Mouse (Mus musculus): ENCODE data around the gene Ttc32. TPM values are rescaled to one million over a fixed set of nuclear protein-coding genes. Genes with fewer than 3 reads are reported as not detected.

The Ttc32 gene
- total RNA-seq, 2 experiments from 2014 or later, result 3.6 to 5.5 TPM

DNA sequence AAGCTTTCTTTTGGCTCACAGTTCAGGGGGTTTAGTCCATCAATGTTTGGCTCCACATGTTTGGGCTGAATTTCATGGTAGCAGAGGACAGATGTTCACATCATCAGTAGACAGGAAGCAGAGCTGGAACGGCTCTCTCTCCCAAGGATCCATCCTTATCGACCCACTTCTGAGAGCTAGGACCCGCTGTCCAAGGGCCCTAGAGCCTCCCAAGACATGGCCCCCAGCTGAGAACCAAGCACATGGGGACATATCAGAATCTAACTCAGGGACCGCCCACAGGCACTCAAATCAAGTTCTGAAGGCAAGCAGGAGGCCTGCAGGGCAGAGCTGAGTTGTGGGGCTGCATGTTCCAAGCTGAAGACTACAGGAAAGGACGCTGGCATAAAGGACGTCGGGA is 14.9 kb downstream of the Ttc32 start:
- DNase-seq (ENCODE audit: low spot score in 2 of 2), result no peak

DNA sequence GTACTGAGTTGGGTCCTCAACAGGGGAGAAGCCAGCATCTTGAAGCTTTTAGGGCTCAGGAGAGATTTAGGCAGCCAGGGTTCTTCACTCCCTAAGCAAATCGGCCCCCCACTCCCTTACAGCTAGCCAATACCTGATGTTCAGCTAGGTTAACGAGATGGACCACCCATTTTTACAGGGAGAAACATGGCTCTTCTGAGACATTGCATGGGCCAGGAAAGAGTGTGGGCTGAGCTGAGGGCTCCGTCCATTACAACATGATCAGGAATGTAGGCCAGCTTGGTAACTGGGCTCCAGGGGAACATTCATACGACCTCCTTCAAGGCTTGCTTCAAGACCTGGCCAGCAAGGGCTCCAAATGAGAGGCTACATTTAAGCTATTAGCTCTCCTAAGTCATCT is 16.9 kb downstream of the Ttc32 start:
- no peak for DNase-seq (ENCODE audit: low spot score in 2 of 2)

DNA sequence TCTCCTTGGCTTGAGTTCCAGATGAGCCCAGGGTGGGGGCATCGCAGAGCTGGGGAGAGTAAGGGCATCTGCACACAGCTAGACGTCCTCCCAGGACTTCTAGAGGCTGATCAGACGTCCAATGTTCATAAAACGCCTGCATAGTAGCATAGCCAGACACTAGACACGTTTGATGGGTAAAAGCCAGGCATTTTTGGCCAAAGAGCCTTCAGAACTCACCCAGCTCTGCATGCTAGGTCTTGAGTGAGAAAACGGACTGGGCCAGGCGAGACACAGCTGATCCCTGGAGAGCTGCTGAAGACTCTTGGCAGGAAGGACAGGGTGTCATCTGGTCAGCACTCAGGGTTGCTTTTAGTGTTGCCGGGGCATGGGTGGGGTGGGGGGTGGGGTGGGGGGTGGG is 18.3 kb downstream of the Ttc32 start:
- no peak for DNase-seq (ENCODE audit: low spot score in 2 of 2)

- DNase-seq (ENCODE audit: low spot score in 2 of 2), result no peak
Measured at GRCm38 (mm10) chr12:9050824-9051223, 21.0 kb downstream of the Ttc32 start.

- DNase-seq (ENCODE audit: low spot score in 2 of 2), result peak; percentile 79 to 83
Measured at GRCm38 (mm10) chr12:9052075-9052829, 22.5 kb downstream of the Ttc32 start.

- DNase-seq (ENCODE audit: low spot score in 2 of 2), result no peak
Measured at GRCm38 (mm10) chr12:9053345-9053744, 23.5 kb downstream of the Ttc32 start.

- no peak for DNase-seq (ENCODE audit: low spot score in 2 of 2)
Measured at GRCm38 (mm10) chr12:9054012-9054411, 24.2 kb downstream of the Ttc32 start.

DNA sequence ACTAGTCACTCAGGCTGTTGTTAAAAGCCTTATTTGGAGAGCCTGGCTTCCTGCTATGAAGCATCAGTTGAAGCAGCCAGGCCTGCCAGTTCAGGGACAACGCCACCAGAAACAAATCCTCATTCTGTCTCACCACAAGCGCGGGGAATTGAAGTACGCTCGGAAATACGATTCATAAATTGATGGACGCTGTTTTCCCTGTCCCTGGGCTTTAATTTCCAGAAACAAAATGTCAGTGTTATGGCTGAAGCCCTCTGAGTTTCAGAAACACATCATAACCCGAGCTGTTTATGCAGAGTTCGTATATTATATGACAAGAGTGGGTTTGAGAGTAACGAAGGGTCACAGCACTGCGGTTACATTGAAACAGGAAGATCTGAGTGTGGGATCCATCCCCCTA is 25.5 kb downstream of the Ttc32 start:
- DNase-seq (ENCODE audit: low spot score in 2 of 2), result no peak

GRCm38 (mm10) chr12:9059502-9059901 is 29.7 kb downstream of the Ttc32 start:
- no peak for DNase-seq (ENCODE audit: low spot score in 2 of 2)

DNA sequence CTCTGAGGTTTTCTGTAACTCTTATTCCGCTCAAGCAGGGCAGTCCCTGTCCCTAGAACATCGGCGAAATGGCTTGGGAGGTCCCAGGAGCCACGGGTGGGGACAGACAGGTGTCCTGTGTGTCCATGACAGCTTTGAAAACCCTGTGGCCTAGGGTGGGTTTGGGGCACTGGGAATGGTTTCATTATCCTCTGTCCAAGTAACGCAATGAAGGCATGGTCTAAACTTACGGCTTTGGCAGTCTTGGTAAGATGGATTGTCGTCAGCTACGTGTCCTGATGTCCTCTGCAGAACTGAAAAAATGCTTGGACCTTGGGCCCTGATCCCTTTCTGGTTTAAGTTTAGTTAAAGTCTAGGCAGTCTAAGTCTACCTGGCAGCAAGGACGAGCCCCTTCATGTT is 30.2 kb downstream of the Ttc32 start:
- DNase-seq (ENCODE audit: low spot score in 2 of 2), result no peak

- no peak for DNase-seq (ENCODE audit: low spot score in 2 of 2)
Measured at GRCm38 (mm10) chr12:9063611-9064010, 33.8 kb downstream of the Ttc32 start.

GRCm38 (mm10) chr12:9071058-9071457 is 41.3 kb downstream of the Ttc32 start:
- no peak for DNase-seq (ENCODE audit: low spot score in 2 of 2)

DNA sequence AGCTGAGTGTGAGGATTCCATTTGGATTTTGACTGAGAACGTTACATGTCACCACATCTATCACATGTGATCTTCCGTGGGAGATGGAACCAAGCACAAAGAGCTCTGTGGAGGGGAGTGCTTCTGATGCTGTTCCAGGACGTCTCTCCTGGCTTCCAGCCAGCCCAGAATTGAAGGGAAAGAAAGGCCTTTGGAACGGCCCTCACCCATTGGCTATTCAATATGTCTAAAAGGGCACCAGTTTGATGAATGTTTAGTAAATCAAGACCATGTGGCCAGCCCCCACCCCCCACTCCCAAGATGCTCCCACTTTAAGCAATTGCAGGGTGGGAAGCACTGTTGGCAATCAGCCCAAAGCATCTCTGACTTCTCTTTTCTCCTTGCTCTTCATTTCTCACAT is 41.7 kb downstream of the Ttc32 start:
- no peak for DNase-seq (ENCODE audit: low spot score in 2 of 2)

DNA sequence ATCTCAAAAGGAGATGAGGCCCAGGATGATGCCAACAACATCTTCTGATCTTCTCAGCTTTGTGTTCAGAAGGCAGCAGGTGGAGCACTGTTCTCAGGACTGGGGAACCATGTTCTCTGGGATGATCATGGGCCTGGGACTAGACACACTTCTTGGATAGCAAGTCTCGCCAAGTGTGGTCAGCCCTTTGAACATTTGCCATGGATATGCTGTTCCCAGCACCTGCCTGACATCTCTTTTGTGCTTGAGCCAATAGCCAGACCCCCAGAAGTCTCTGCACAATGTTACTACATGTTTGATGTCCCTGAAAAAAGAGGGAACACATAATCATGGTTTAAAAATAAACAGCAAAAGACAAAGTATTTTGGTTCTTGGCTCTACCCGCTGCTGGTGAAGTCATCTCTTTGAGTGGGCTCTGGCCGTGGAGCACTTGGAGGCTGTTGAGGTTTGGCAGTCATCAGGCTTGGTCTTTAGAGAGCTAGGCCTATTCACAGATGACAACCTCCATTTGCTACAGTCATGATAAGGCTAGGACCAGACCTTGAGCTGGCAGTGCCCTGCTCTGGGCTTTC is 47.8 kb downstream of the Ttc32 start:
- no peak for DNase-seq (ENCODE audit: low spot score in 2 of 2)

- DNase-seq (ENCODE audit: low spot score in 2 of 2), result no peak
Measured at GRCm38 (mm10) chr12:9090226-9090625, 60.4 kb downstream of the Ttc32 start.

Other genes starting within 250 kb of the Ttc32 start
- gene Laptm4a, start 108.3 kb upstream of the Ttc32 start, total RNA-seq (2021), result 100 to 1,000 TPM; 227 to 239 TPM
- not detected for gene Matn3, start 82.1 kb upstream of the Ttc32 start, total RNA-seq (2021)
- gene Wdr35, start 56.1 kb upstream of the Ttc32 start, total RNA-seq (2021), result 10 to 100 TPM; 34.7 to 36.0 TPM